20 mouse cellular contexts compared by ENCODE assay signal in the genomic region with DNA sequence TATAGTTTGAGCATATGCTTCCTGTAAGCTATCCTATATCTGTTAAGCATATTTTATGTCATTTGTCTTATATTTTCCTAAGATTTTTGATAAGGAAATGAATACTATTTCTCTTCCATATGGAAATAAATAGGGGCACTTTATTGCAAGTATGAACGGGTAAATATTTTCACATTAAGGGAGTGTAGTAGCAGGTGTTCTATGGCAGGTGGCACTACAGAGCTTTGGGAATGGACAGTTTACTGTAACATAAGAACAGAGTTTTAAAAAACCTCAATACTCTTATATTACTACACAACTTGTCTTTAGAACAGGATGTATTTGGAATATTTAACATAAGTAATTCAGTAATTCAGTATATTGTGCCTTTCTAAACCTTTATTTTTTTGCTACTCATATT.
DNase-seq lines count a peak whose midpoint lies in the region; ATAC-seq and TF ChIP-seq lines count a peak whose summit lies in the region.
"Had no signal": no experiment of that assay in that cellular context is flagged by ENCODE, and none has a peak within 500 bp of the region (broad histone marks: within the 10 kb centered on the region; RNA-seq: fewer than 3 reads in every experiment).

No protein-coding gene starts in this region.

- H3K9ac ChIP-seq in hindbrain, postnatal 0 days (replicated peaks; ENCODE audit: low read length) = no peak overlapping the region
- no peak overlapping the region for H3K9ac ChIP-seq in hindbrain, embryonic 16.5 days (ENCODE audit: low read depth, low read length)
- H3K9ac ChIP-seq: embryonic facial prominence, embryonic 12.5 days; limb, embryonic 13.5 days; liver, embryonic 14.5 days had no signal

- H3K9me3 ChIP-seq in hindbrain, postnatal 0 days (ENCODE audit: low read length) = no peaks in the 10 kb centered on the region
- no peaks in the 10 kb centered on the region for H3K9me3 ChIP-seq in hindbrain, embryonic 16.5 days (ENCODE audit: control insufficient read depth, low read length)
- H3K9me3 ChIP-seq: embryonic facial prominence, embryonic 12.5 days; heart, embryonic 10.5 days; limb, embryonic 13.5 days had no signal

- DNase-seq in cerebellum, postnatal 14 days = peak; percentile 10 to 16
- no peak for DNase-seq in cerebellum, adult 18-20 months
- DNase-seq in hindbrain, postnatal 0 days (ENCODE audit: low spot score) = no peak
- peak; percentile 4 to 7 for DNase-seq in right cerebral cortex, adult 2 months (ENCODE audit: low spot score in 2 of 2)
- no peak for DNase-seq in right cerebral cortex, postnatal 36 days (ENCODE audit: low spot score in 2 of 2)
- peak; percentile 6 for DNase-seq in telencephalon, adult 2 months (ENCODE audit: low read depth, low spot score)
- DNase-seq in layer of hippocampus, postnatal 36 days = no peak
- DNase-seq: adrenal gland, adult 8-10 months; cerebellum, adult 8-10 months; gastrocnemius, postnatal 14 days; heart, postnatal 36 days; kidney, adult 9 months; right cerebral cortex, postnatal 14 days; thymus, postnatal 25 days had no signal

- H3K4me3 ChIP-seq in hindbrain, postnatal 0 days (ENCODE audit: low read length) = no peak overlapping the region
- H3K4me3 ChIP-seq in hindbrain, embryonic 16.5 days (ENCODE audit: low read length) = no peak overlapping the region
- H3K4me3 ChIP-seq: embryonic facial prominence, embryonic 12.5 days; heart, embryonic 10.5 days; limb, embryonic 13.5 days had no signal

- no peak for ATAC-seq in hindbrain, postnatal 0 days
- no peak for ATAC-seq in hindbrain, embryonic 16.5 days
- ATAC-seq: lung, postnatal 0 days had no signal

- no peak overlapping the region for H3K4me2 ChIP-seq in hindbrain, postnatal 0 days (ENCODE audit: low read depth, low read length)
- no peak overlapping the region for H3K4me2 ChIP-seq in hindbrain, embryonic 16.5 days (ENCODE audit: low read length)
- H3K4me2 ChIP-seq: embryonic facial prominence, embryonic 12.5 days; limb, embryonic 13.5 days had no signal

- no peak overlapping the region for H3K27ac ChIP-seq in hindbrain, postnatal 0 days
- no peak overlapping the region for H3K27ac ChIP-seq in hindbrain, embryonic 16.5 days (ENCODE audit: low read depth, low read length)
- H3K27ac ChIP-seq: embryonic facial prominence, embryonic 12.5 days; heart, embryonic 10.5 days; limb, embryonic 13.5 days; liver, embryonic 14.5 days had no signal

- no peaks in the 10 kb centered on the region for H3K4me1 ChIP-seq in hindbrain, postnatal 0 days (ENCODE audit: insufficient read depth, low read length)
- no peaks in the 10 kb centered on the region for H3K4me1 ChIP-seq in hindbrain, embryonic 16.5 days (ENCODE audit: control insufficient read depth, insufficient read depth, low read depth, low read length)
- H3K4me1 ChIP-seq: embryonic facial prominence, embryonic 12.5 days; heart, embryonic 10.5 days; limb, embryonic 13.5 days had no signal

- no peaks in the 10 kb centered on the region for H3K27me3 ChIP-seq in hindbrain, postnatal 0 days (ENCODE audit: insufficient read depth, low read length)
- no peaks in the 10 kb centered on the region for H3K27me3 ChIP-seq in hindbrain, embryonic 16.5 days (replicated peaks; ENCODE audit: control insufficient read depth, insufficient read depth, low read length)
- H3K27me3 ChIP-seq: embryonic facial prominence, embryonic 12.5 days; limb, embryonic 13.5 days had no signal

- WGBS in hindbrain, postnatal 0 days = 36% methylated on average over 1 of the region's 1 CpGs
- WGBS in hindbrain, embryonic 16.5 days = 50% methylated on average over 1 of the region's 1 CpGs

- TF ChIP-seq CTCF in hindbrain, postnatal 0 days (IDR thresholded peaks at IDR 0.05; ENCODE audit: low read depth) = peak; percentile 48

- no peaks in the 10 kb centered on the region for H3K36me3 ChIP-seq in hindbrain, postnatal 0 days (ENCODE audit: insufficient read depth, low read length)
- no peaks in the 10 kb centered on the region for H3K36me3 ChIP-seq in hindbrain, embryonic 16.5 days (ENCODE audit: control insufficient read depth, insufficient read depth, low read length)
- H3K36me3 ChIP-seq: embryonic facial prominence, embryonic 12.5 days; heart, embryonic 10.5 days; limb, embryonic 13.5 days had no signal

Comparison
In these comparisons a context has a peak if more than half of its experiments do, and no peak if none do; other contexts are left out.
1. DNase-seq: peak in cerebellum, postnatal 14 days (2 of 2), right cerebral cortex, adult 2 months (2 of 2) and telencephalon, adult 2 months (single experiment); none in cerebellum, adult 18-20 months (0 of 2), hindbrain, postnatal 0 days (single experiment), right cerebral cortex, postnatal 36 days (0 of 2) and layer of hippocampus, postnatal 36 days (0 of 2).